Mouse (Mus musculus) midbrain, embryonic 12.5 days (tissue): Measurements from ENCODE around the gene Leo1. TPM values are rescaled to one million over a fixed set of nuclear protein-coding genes. Genes with fewer than 3 reads are reported as not detected.
"Not testable (repeated sequence)": the region's sequence is repeated elsewhere in the genome, so short reads cannot be mapped to it uniquely, and the experiment has no call there.

Experiments
- ATAC-seq: fragments of 200-750 bp; cut with Nextera tagmentation; 2 replicates; pipeline ENCODE4 v1.8.0; 2017; ENCODE audit warnings: low read depth, moderate TSS enrichment, moderate library complexity; ENCODE audit not compliant: low FRiP score
- H3K27ac ChIP-seq: fragments of 300-500 bp; sonication (generic); replicated peaks from 2 replicates; pipeline ENCODE4 v1.5.1; 2016; ENCODE audit warnings: mild to moderate bottlenecking
- H3K27me3 ChIP-seq: fragments of 300-500 bp; sonication (generic); 2 replicates; pipeline ENCODE4 v1.6.1; 2016; ENCODE audit warnings: mild to moderate bottlenecking
- H3K36me3 ChIP-seq: fragments of 300-500 bp; sonication (generic); 2 replicates; pipeline ENCODE4 v1.6.1; 2016
- H3K4me1 ChIP-seq: fragments of 300-500 bp; sonication (generic); 2 replicates; pipeline ENCODE4 v1.6.1; 2016
- H3K4me2 ChIP-seq: fragments of 300-500 bp; sonication (generic); replicated peaks from 2 replicates; pipeline ENCODE4 v1.6.1; 2016; ENCODE audit warnings: mild to moderate bottlenecking, moderate library complexity
- H3K4me3 ChIP-seq: fragments of 300-500 bp; sonication (generic); 2 replicates; pipeline ENCODE4 v1.5.1; 2016; ENCODE audit warnings: mild to moderate bottlenecking
- H3K9ac ChIP-seq: fragments of 300-500 bp; sonication (generic); replicated peaks from 2 replicates; pipeline ENCODE4 v1.6.1; 2016; ENCODE audit warnings: mild to moderate bottlenecking, moderate library complexity
- H3K9me3 ChIP-seq: fragments of 300-500 bp; sonication (generic); 2 replicates; pipeline ENCODE4 v1.6.1; 2016; ENCODE audit warnings: mild to moderate bottlenecking
- WGBS: fragments of 180-500 bp; shearing (Covaris S2); methylation state at CpG from one replicate; pipeline ENCODE4 v1.1.7; 2016; 5-methylcytosine and 5-hydroxymethylcytosine counted together
- polyA plus RNA-seq: library from polyadenylated mRNA; unstranded; fragments of >200 nt; fragmentation: Nextera tagmentation; extraction: Ambion mirVana; gene quantifications from 2 replicates; pipeline ENCODE4 v1.2.1, GENCODE M21; 2016

The Leo1 gene
- polyA plus RNA-seq, 1 experiment from 2014 or later, result 51.6 TPM

DNA sequence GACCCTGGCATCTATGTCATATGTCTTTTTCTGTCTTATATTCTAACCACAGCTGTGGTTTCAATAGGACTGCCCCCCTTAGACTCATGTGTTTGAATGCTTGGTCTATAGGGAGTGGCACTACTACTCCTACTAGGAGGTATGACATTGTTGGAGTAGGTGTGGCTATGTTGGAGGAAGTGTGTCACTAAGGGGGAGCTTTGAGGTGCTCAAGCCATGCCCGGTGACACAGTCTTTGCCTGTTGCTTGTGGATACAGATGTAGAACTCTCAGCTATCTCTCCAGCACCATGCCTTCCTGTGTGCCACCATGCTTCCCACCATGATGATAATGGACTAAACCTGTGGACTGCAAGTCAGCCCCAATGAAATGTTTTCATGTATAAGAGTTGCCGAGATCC lies 12.3 kb upstream of the Leo1 start:
- no peak overlapping the region for H3K4me3 ChIP-seq
- no peak for ATAC-seq
- no peaks in the 10 kb centered on the region for H3K27me3 ChIP-seq
- H3K9me3 ChIP-seq, result no peaks in the 10 kb centered on the region
- H3K4me1 ChIP-seq, result no peaks in the 10 kb centered on the region; the same call in 1 of the 2 replicates
- H3K36me3 ChIP-seq, result no peaks in the 10 kb centered on the region
- no peak overlapping the region for H3K4me2 ChIP-seq
- no peak overlapping the region for H3K27ac ChIP-seq
- WGBS, result 94% methylated on average over 2 of the region's 2 CpGs
- H3K9ac ChIP-seq, result no peak overlapping the region

DNA sequence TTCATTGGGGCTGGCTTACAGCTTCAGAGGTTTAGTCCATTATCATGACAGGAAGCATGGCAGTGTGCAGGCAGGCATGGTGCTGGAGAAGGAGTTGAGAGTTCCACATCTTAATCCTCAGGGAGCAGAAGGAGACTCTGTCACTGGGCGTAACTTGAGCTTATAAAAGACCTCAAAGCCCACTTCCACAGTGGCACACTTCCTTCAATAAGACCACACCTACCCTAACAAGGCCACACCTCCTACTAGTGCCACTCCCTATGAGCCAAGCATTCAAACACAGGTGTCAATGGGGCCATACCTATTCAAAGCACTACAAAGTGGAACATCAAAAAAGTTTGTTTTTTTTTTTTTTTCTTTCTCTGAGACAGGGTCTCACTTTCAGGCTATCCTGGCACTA lies 11.7 kb upstream of the Leo1 start:
- Histone ChIP-seq H3K4me2 (no peak overlapping the region), H3K36me3 (no peaks in the 10 kb centered on the region), H3K9ac (no peak overlapping the region), H3K4me3 (no peak overlapping the region), H3K9me3 (no peaks in the 10 kb centered on the region), H3K4me1 (no peaks in the 10 kb centered on the region; the same call in 1 of the 2 replicates), H3K27ac (no peak overlapping the region), H3K27me3 (no peaks in the 10 kb centered on the region)
- no peak for ATAC-seq
- WGBS, result 89% methylated on average over 1 of the region's 1 CpGs

DNA sequence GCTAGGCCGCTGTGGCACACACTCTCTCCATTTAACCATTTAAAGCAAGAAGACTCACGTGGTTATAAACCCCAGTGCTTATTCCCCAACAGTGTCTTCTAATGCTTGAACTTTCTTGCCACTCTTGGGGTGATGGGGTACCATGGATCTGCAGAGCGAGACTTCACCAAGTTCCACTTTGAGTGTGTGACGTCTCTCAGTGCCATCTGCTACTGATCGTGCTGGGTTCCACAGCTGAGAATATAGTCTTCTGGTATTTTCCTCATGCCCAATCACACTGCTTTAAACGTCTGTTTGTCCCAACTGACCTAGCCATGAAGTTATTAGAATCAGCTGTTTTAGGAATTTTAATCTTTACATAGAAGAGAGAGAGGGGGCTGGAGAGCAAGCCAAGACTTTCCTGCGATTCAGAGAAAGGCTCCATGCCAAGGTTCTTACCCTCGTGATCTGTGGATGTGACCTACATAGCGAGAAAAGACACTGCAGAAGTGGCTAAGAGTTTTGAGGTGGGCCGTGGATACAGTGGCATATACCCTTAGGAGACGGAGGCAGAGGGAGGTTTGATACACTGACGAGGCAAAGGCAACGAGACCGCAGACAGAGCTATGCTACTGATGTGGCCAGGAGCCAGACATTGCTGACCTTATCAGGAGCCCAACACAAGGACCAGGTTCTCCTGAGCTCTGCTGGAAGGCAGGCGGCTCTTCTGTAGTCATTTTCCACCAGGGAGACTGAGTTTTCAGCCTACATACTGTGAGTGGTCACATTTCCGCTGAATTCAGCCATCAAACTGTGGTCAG lies 10.3 kb upstream of the Leo1 start:
- Histone ChIP-seq H3K27ac (no peak overlapping the region), H3K4me1 (peaks cover 8% of the 10 kb centered on the region), H3K9me3 (no peaks in the 10 kb centered on the region), H3K36me3 (no peaks in the 10 kb centered on the region), H3K27me3 (no peaks in the 10 kb centered on the region), H3K4me3 (no peak overlapping the region), H3K4me2 (no peak overlapping the region), H3K9ac (no peak overlapping the region)
- ATAC-seq, result no peak
- WGBS, result 70% methylated on average over 16 of the region's 16 CpGs

DNA sequence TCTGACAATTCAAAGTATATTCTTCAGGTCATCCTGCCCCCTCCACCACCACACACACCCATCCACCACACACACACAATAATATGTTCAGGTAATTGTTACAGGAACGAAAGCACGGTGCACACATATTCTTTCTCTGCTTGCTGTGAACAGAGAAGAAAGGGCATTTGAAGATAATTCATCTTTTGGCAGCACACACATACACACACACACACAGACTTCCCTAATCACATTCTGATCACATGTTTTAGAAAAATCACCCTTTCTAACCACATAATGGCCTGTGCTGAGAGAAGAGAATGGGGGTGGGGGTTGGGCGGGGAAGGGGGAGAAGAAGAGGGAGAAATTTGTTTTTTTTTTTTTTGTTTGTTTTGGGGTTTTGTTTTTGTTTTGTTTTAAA lies 8.6 kb upstream of the Leo1 start:
- no peak overlapping the region for H3K4me3 ChIP-seq
- peaks cover 10% of the 10 kb centered on the region for H3K4me1 ChIP-seq
- ATAC-seq, result no peak
- no peak overlapping the region for H3K27ac ChIP-seq
- no peaks in the 10 kb centered on the region for H3K9me3 ChIP-seq
- H3K9ac ChIP-seq, result no peak overlapping the region
- no peaks in the 10 kb centered on the region for H3K36me3 ChIP-seq
- 88% methylated on average over 3 of the region's 3 CpGs for WGBS
- no peak overlapping the region for H3K4me2 ChIP-seq
- no peaks in the 10 kb centered on the region for H3K27me3 ChIP-seq

DNA sequence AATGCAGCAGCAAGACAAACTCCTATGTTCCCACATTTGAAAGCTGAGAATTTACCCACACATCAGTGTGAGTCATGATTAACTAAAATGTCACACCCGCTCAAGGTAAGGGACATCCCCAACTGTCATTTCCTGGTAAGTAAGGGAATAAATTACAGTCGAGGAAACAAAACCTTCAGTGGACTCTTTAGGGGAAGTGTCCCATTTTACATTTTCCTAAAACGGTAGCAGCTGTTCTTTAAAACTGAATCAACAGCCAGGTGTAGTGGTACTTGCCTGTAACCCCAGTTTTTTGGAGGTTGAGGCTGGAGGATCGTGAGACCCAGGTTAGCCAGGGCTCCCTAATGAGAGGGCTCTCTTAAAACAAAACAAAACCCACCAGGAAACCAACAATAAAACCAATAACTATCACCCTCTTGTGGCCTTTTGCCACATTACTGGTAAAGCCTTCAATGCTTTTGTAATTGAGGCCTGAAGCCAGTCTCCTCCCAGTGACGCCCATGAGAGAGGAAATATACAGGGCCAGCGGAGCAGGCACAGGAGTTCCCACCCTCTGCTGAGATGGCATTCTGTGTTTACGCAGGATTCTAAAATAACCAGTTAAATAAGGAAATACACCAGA lies 7.0 kb upstream of the Leo1 start:
- H3K9ac ChIP-seq, result no peak overlapping the region
- H3K4me2 ChIP-seq, result no peak overlapping the region
- H3K27ac ChIP-seq, result no peak overlapping the region
- H3K36me3 ChIP-seq, result no peaks in the 10 kb centered on the region
- H3K4me1 ChIP-seq, result peaks cover 10% of the 10 kb centered on the region
- 56% methylated on average over 7 of the region's 7 CpGs for whole genome bisulfite sequencing
- H3K4me3 ChIP-seq, result no peak overlapping the region
- no peak for ATAC-seq
- no peaks in the 10 kb centered on the region for H3K9me3 ChIP-seq
- H3K27me3 ChIP-seq, result no peaks in the 10 kb centered on the region

DNA sequence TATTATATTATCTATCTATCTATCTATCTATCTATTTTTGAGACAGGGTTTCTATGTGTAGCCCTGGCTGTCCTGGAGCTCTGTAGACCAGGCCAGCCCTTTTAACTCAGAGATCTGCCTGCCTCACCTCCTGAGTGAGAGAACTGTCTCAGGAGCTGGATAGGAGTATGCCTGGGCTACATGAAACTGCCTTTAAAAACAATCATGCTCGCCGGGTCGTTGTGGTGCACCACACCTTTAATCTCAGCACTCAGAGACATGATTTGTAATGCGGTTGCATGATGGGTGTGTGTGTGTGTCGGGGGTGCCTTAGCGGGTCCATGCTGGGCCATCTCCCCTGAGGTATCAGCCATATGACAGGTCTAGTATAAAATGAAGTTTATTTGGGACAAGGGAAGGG lies 6.5 kb upstream of the Leo1 start:
- H3K9ac ChIP-seq, result no peak overlapping the region
- H3K4me1 ChIP-seq, result peaks cover 10% of the 10 kb centered on the region
- ATAC-seq, result no peak
- H3K27me3 ChIP-seq, result no peaks in the 10 kb centered on the region
- H3K36me3 ChIP-seq, result no peaks in the 10 kb centered on the region
- H3K9me3 ChIP-seq, result no peaks in the 10 kb centered on the region
- no peak overlapping the region for H3K4me2 ChIP-seq
- no peak overlapping the region for H3K4me3 ChIP-seq
- H3K27ac ChIP-seq, result no peak overlapping the region
- WGBS, result 77% methylated on average over 6 of the region's 6 CpGs

DNA sequence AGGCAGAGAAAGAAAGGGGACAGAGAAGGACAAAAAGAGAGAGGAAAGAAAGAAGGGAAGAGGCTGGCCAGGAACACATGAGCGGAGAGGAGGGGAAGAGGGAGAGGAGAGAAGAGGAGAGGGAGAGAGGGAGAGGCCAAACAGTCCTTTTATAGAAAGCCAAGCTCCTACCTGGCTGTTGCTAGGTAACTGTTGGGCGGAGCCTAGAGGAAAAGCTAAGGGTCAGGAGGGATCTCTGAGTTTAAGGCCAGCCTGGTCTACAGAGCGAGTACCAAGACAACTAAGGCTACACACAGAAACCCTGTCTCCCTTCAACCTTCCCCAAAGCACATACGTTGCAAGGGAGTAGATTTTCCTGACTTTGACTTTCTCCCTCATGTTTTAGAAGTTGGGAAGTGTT lies 6.0 kb upstream of the Leo1 start:
- Histone ChIP-seq H3K4me3 (no peak overlapping the region), H3K36me3 (no peaks in the 10 kb centered on the region), H3K4me2 (no peak overlapping the region), H3K27ac (no peak overlapping the region), H3K9me3 (no peaks in the 10 kb centered on the region), H3K9ac (no peak overlapping the region), H3K4me1 (peaks cover 10% of the 10 kb centered on the region), H3K27me3 (no peaks in the 10 kb centered on the region)
- 73% methylated on average over 4 of the region's 4 CpGs for WGBS
- no peak for ATAC-seq

DNA sequence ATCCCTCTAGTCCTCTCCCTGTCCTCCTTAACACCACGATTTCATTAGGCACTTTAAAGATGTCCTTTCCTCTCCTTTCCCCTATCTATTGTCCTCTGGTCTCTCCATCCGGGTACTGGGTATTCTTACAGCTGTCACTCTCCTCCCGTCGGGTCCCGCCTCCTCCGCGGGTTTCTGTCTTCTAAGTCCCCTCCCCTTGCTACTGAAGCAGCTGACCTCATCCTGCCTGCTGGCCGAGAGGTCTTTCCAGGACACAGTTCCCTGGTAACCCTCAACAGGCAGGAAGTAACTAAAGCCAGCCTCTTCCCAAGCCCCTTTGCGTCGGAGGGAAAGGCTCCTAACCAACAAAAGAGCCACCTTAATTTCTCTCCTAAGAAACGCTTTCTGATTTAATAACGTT lies 5.4 kb upstream of the Leo1 start:
- H3K4me3 ChIP-seq, result no peak overlapping the region
- no peaks in the 10 kb centered on the region for H3K36me3 ChIP-seq
- peak; percentile 76 for ATAC-seq
- peak overlapping the region; percentile 8; the same call in 1 of the 2 replicates for H3K4me2 ChIP-seq
- 3% methylated on average over 12 of the region's 12 CpGs for WGBS
- H3K4me1 ChIP-seq, result peaks cover 10% of the 10 kb centered on the region
- H3K9me3 ChIP-seq, result no peaks in the 10 kb centered on the region
- no peak overlapping the region for H3K9ac ChIP-seq
- no peaks in the 10 kb centered on the region for H3K27me3 ChIP-seq
- no peak overlapping the region for H3K27ac ChIP-seq

DNA sequence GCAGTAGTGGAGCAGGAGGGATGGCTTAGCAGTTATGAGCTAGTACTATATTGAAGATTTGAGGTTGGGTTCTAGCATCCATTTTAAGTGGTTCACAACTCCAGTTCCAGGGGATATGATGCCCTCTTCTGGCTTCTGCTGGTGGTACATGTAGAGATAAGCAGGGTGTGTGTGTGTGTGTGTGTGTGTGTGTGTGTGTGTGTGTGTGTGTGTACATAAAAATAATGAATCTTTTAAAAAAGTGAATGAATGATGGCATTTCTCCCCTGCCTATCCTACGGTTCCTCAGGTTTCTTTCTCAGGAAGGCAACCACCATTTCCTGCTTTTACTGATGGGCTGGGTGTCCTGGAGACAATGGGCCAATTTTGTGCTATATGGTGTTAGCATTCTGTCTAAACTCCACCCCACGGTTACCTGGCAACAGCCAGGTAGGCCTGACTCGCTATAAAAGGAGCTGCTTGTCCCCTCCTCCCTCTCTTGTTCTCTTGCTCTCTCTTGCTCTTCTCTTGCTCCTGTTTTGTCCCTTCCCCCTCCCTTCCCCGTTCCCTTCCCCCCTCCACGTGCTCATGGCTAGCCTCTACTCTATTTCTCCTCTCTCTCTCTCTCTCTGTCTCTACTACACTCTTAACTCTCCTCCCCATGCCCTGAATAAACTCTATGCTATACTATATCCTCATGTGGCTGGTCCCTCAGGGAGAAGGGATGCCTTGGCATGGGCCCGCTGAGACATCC lies 3.5 kb upstream of the Leo1 start:
- 29% methylated on average over 6 of the region's 6 CpGs for WGBS
- peaks cover 18% of the 10 kb centered on the region for H3K4me1 ChIP-seq
- ATAC-seq, result no peak
- no peak overlapping the region for H3K9ac ChIP-seq
- H3K36me3 ChIP-seq, result no peaks in the 10 kb centered on the region
- H3K27ac ChIP-seq, result no peak overlapping the region
- H3K4me3 ChIP-seq, result no peak overlapping the region
- H3K27me3 ChIP-seq, result no peaks in the 10 kb centered on the region
- H3K4me2 ChIP-seq, result no peak overlapping the region
- H3K9me3 ChIP-seq, result no peaks in the 10 kb centered on the region

DNA sequence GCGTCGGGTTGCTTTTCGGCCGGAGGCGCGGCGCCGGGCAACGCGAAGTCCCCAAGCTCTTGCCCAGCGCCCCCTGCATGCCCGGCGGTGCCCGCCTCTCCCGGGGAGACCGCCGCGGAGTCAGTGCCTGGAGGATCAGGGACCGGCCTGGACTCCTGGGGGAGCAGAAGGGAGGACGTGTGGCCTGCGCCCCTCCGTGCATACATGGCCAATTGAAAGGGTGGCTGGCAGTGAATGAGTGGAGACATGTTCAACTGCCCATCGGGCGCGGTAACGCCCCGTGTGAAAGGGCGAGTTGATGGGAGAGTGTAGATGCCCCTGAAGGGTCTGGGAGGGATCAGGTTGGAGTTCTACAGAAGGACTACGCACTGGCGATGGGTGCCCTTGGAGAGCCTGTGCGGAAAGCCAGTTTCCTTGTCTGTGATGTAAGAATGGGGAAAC lies 387 bp downstream of the Leo1 start:
- under 1% methylated on average over 31 of the region's 31 CpGs for WGBS
- H3K27ac ChIP-seq, result peak overlapping the region; percentile 84
- H3K27me3 ChIP-seq, result no peaks in the 10 kb centered on the region
- H3K4me2 ChIP-seq, result peak overlapping the region; percentile 68
- H3K9me3 ChIP-seq, result no peaks in the 10 kb centered on the region
- peaks cover 21% of the 10 kb centered on the region for H3K36me3 ChIP-seq
- peak overlapping the region; percentile 87 for H3K4me3 ChIP-seq
- peaks cover 12% of the 10 kb centered on the region for H3K4me1 ChIP-seq
- ATAC-seq, result peak; percentile 84
- H3K9ac ChIP-seq, result peak overlapping the region; percentile 87

DNA sequence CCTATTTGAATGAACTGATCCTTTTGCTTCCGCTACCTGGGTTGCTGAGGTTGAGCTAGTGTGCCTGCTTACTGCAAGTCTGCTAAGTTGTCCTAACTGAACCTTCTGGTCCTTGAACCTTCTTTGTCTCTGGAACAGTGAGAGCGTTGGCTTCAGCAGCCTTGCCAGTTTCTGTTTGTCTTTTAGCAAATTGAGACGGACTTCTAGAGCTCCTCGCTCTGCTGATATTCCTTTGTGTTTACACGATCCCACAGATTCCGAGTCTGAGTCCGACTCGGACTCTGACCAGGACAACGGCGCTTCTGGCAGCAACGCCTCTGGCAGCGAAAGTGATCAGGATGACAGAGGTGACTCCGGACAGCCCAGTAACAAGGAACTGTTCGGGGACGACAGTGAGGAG lies 3.7 kb downstream of the Leo1 start:
- H3K9me3 ChIP-seq, result no peaks in the 10 kb centered on the region
- no peak overlapping the region for H3K4me2 ChIP-seq
- no peak for ATAC-seq
- peaks cover 12% of the 10 kb centered on the region for H3K4me1 ChIP-seq
- H3K27me3 ChIP-seq, result no peaks in the 10 kb centered on the region
- 93% methylated on average over 15 of the region's 15 CpGs for WGBS
- H3K36me3 ChIP-seq, result peaks cover 52% of the 10 kb centered on the region
- H3K4me3 ChIP-seq, result no peak overlapping the region
- H3K9ac ChIP-seq, result no peak overlapping the region
- H3K27ac ChIP-seq, result no peak overlapping the region

DNA sequence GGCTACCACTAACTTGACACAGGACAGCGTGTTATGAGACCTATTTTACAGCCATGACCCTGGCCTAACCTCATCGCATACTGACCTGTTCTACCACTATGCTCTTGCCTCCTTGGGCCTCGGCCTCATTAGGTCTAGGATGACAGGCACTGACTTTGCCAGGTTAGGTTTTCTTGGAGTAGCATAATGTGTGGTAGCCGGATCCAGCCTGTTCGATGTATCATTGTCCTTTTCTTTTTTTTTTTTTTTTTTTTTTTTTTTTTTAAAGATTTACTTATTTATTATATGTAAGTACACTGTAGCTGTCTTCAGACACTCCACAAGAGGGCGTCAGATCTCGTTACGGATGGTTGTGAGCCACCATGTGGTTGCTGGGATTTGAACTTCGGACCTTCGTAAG lies 5.2 kb downstream of the Leo1 start:
- H3K4me1 ChIP-seq, result peaks cover 12% of the 10 kb centered on the region
- H3K27ac ChIP-seq, H3K27me3 ChIP-seq, H3K4me2 ChIP-seq, ATAC-seq, H3K9ac ChIP-seq, H3K4me3 ChIP-seq, H3K9me3 ChIP-seq: not testable (repeated sequence)
- peaks cover 64% of the 10 kb centered on the region for H3K36me3 ChIP-seq
- 90% methylated on average over 10 of the region's 10 CpGs for WGBS
